Mouse (Mus musculus): ENCODE measurements around the gene Crlf2. TPM values are rescaled to one million over a fixed set of nuclear protein-coding genes. Genes with fewer than 3 reads are reported as not detected.

Crlf2 gene
- total and polyA plus RNA-seq, 3 experiments: 10.5 to 32.5 (median 22.6) TPM

DNA sequence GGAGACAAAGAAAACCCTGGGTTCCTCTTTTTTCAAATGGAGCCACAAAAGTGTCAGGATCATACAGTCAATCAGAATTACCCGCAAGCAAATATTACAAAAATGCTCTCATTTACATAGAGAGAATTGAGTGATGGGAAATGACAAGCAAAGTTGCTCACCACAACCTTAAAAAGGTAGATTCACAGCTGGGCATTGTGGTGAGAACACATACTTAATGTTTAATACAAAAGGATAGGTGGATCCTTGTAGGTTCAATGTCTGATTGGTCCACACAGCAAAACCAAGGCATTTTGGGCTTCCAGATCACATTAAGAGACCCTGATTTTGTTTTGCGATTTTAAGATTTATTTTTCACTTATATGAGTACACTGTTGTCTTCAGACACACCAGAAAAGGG is 11.7 kb downstream of the Crlf2 start:
- no peak overlapping the region for H3K27ac ChIP-seq (ENCODE audit: insufficient read depth, low read depth)
- H3K4me1 ChIP-seq (ENCODE audit: control insufficient read depth in 1 of 2, insufficient read depth in 2 of 2): peaks cover 2 to 6% of the 10 kb centered on the region in 2 experiments; a peak in 2 of 4 replicates
- TF ChIP-seq TBP (conservative IDR thresholded peaks at IDR 0.05; ENCODE audit: low read depth, low read length) (peak; percentile 93), ZMIZ1 (IDR thresholded peaks at IDR 0.05; ENCODE audit: low read depth, low read length) (peak; percentile 32; the same call in 1 of the 2 replicates), MXI1 (IDR thresholded peaks at IDR 0.05; ENCODE audit: low read depth, low read length) (no peak)
- H3K9me3 ChIP-seq (replicated peaks; ENCODE audit: low read length): peaks cover 12% of the 10 kb centered on the region
- no peaks in the 10 kb centered on the region for H3K27me3 ChIP-seq (replicated peaks)
- no peak overlapping the region for H3K4me2 ChIP-seq (ENCODE audit: insufficient read depth, low read depth, poor library complexity, severe bottlenecking)
- dilution Hi-C loops (cut with MboI; ENCODE audit: extremely low pct_ligation_motif_present, extremely low pct_unique_long_range_greater_than_20kb, low sequenced_read_pairs): no loop called here
- H3K79me2 ChIP-seq (replicated peaks; ENCODE audit: control insufficient read depth, extremely low read depth, insufficient read depth, poor library complexity, severe bottlenecking): no peaks in the 10 kb centered on the region
- no peak overlapping the region for H3K4me3 ChIP-seq (replicated peaks in 1 of 3; ENCODE audit: low read depth in 2 of 3, low read length in 2 of 3, poor library complexity in 1 of 3)
- no peak for DNase-seq (ENCODE audit: extremely low read depth)
- peaks cover 8 to 25% of the 10 kb centered on the region in 2 experiments for H3K36me3 ChIP-seq (replicated peaks in 1 of 2; ENCODE audit: control insufficient read depth in 1 of 2, insufficient read depth in 1 of 2, low read length in 1 of 2)
- in situ Hi-C loops (cut with MboI; ENCODE audit: low pct_ligation_motif_present, low pct_unique_long_range_greater_than_20kb, low sequenced_read_pairs): no loop called here
- H3K9ac ChIP-seq (ENCODE audit: insufficient read depth, low read depth): no peak overlapping the region

DNA sequence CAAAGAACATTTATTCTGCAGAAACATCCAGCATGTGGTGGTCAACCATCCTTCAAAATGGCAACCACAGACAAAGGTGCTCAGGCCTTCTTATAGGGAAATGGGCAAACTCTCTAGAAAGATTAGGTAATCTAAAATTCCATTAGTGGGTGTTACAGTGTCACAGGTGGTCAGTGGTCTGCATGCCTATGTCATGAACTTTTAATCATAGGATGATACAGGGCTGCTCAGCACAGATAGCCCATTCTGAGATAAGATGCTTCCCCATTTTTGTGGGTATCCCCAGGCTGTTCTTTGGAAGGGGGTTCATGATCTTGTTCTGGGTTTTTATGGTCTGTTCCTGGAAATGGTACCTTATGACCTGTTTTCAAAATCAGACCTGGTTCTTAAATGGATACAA is 49.1 kb downstream of the Crlf2 start:
- peaks cover 2% of the 10 kb centered on the region for H3K27me3 ChIP-seq (replicated peaks)
- no peak overlapping the region for H3K27ac ChIP-seq (ENCODE audit: insufficient read depth, low read depth)
- TF ChIP-seq RCOR1 (conservative IDR thresholded peaks at IDR 0.05; ENCODE audit: low read depth, low read length): no peak
- TF ChIP-seq BHLHE40 (IDR thresholded peaks at IDR 0.05; ENCODE audit: low read depth, low read length): no peak
- no peak for TF ChIP-seq ZKSCAN1 (IDR thresholded peaks at IDR 0.05; ENCODE audit: borderline replicate concordance, low read depth, low read length)
- TF ChIP-seq MAX (IDR thresholded peaks at IDR 0.05; ENCODE audit: low read length): no peak
- no peak for TF ChIP-seq KAT2A (IDR thresholded peaks at IDR 0.05; ENCODE audit: insufficient replicate concordance, low read length)
- no peak for TF ChIP-seq UBTF (IDR thresholded peaks at IDR 0.05; ENCODE audit: low read depth, low read length)
- TF ChIP-seq POLR2AphosphoS2 (IDR thresholded peaks at IDR 0.05; ENCODE audit: low read depth, low read length): no peak
- no peak for TF ChIP-seq JUND (conservative IDR thresholded peaks at IDR 0.05; ENCODE audit: low read depth, low read length)
- no peak for TF ChIP-seq SMC3 (IDR thresholded peaks at IDR 0.05; ENCODE audit: low read depth, low read length)
- TF ChIP-seq MYC (IDR thresholded peaks at IDR 0.05; ENCODE audit: low read depth, low read length): no peak
- no peak for TF ChIP-seq USF1 (IDR thresholded peaks at IDR 0.05; ENCODE audit: low read depth, low read length)
- TF ChIP-seq NRF1 (IDR thresholded peaks at IDR 0.05; ENCODE audit: low read depth, low read length): no peak
- TF ChIP-seq NELFE (IDR thresholded peaks at IDR 0.05; ENCODE audit: low read depth, low read length): no peak
- TF ChIP-seq TBP (conservative IDR thresholded peaks at IDR 0.05; ENCODE audit: low read depth, low read length): no peak
- no peak for TF ChIP-seq EP300 (IDR thresholded peaks at IDR 0.05; ENCODE audit: low read length)
- no peak for TF ChIP-seq CHD2 (IDR thresholded peaks at IDR 0.05; ENCODE audit: low read length)
- no peak for TF ChIP-seq HCFC1 (IDR thresholded peaks at IDR 0.05; ENCODE audit: low read depth, low read length)
- no peak for TF ChIP-seq JUN (IDR thresholded peaks at IDR 0.05; ENCODE audit: insufficient read depth, low read depth, low read length)
- H3K4me1 ChIP-seq (ENCODE audit: control insufficient read depth in 1 of 2, insufficient read depth in 2 of 2): no peaks in the 10 kb centered on the region
- no peaks in the 10 kb centered on the region for H3K36me3 ChIP-seq (replicated peaks in 1 of 2; ENCODE audit: control insufficient read depth in 1 of 2, insufficient read depth in 1 of 2, low read length in 1 of 2)
- no peak for DNase-seq (ENCODE audit: extremely low read depth)
- H3K4me2 ChIP-seq (ENCODE audit: insufficient read depth, low read depth, poor library complexity, severe bottlenecking): no peak overlapping the region
- no peak overlapping the region for H3K4me3 ChIP-seq (replicated peaks in 1 of 3; ENCODE audit: low read depth in 2 of 3, low read length in 2 of 3, poor library complexity in 1 of 3)
- dilution Hi-C loops (cut with MboI; ENCODE audit: extremely low pct_ligation_motif_present, extremely low pct_unique_long_range_greater_than_20kb, low sequenced_read_pairs): no loop called here
- in situ Hi-C loops (cut with MboI; ENCODE audit: low pct_ligation_motif_present, low pct_unique_long_range_greater_than_20kb, low sequenced_read_pairs): loop anchor here (10.0 kb wide), 1 partner anchor 95 kb away; no protein-coding TSS in a partner anchor
- no peaks in the 10 kb centered on the region for H3K9me3 ChIP-seq (replicated peaks; ENCODE audit: low read length)
- H3K79me2 ChIP-seq (replicated peaks; ENCODE audit: control insufficient read depth, extremely low read depth, insufficient read depth, poor library complexity, severe bottlenecking): no peaks in the 10 kb centered on the region
- no peak overlapping the region for H3K9ac ChIP-seq (ENCODE audit: insufficient read depth, low read depth)

Data from CH12.LX (cell line).